Mouse (Mus musculus): ENCODE data around the gene Ccdc126. TPM values are rescaled to one million over a fixed set of nuclear protein-coding genes. Genes with fewer than 3 reads are reported as not detected.
A peak's percentile ranks its signal among the peaks of the same experiment; 100 is the strongest.
"Not testable (repeated sequence)": the region's sequence is repeated elsewhere in the genome, so short reads cannot be mapped to it uniquely, and the experiment has no call there.

Gene Ccdc126
- polyA plus RNA-seq, 1 experiment from 2014 or later, result 5.0 TPM

- DNase-seq (ENCODE audit: low spot score), result no peak
- no peaks in the 10 kb centered on the region for H3K27me3 ChIP-seq (replicated peaks; ENCODE audit: control insufficient read depth, insufficient read depth, low read length)
- no peak for ATAC-seq (replicated peaks; ENCODE audit: low FRiP score)
- no peak overlapping the region for H3K27ac ChIP-seq (ENCODE audit: low read depth, low read length)
- H3K4me2 ChIP-seq, result no peak overlapping the region
- no peaks in the 10 kb centered on the region for H3K4me1 ChIP-seq (replicated peaks; ENCODE audit: control insufficient read depth, insufficient read depth, low read length)
- H3K4me3 ChIP-seq (ENCODE audit: low read depth, low read length), result no peak overlapping the region
- no peaks in the 10 kb centered on the region for H3K36me3 ChIP-seq (ENCODE audit: control insufficient read depth, insufficient read depth, low read length)
- no peak overlapping the region for H3K9ac ChIP-seq (ENCODE audit: low read depth, low read length)
- no peaks in the 10 kb centered on the region for H3K9me3 ChIP-seq (ENCODE audit: control insufficient read depth, low read length)
Observed at GRCm38 (mm10) chr6:49298286-49298685, 20.8 kb upstream of the Ccdc126 start.

DNA sequence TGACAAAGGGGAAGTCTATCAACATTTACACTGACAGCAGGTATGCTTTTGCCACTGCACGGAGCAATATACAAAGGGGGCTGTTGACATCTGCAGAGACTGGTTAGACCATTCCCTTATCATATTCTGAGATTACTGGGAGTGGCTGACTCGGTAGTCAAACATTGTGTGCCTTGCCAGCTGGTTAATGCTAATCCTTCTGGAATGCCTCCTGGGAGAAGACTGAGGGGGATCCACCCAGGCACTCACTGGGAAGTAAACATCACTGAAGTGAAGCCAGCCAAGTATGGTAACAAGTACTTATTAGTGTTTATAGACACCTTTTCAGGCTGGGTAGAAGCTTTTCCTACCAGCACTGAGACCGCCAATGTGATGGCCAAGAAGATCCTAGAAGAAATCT lies 4.3 kb upstream of the Ccdc126 start:
- not testable (repeated sequence) for H3K36me3 ChIP-seq (ENCODE audit: control insufficient read depth, insufficient read depth, low read length); H3K9ac ChIP-seq (ENCODE audit: low read depth, low read length); DNase-seq (ENCODE audit: low spot score); H3K4me2 ChIP-seq; H3K27me3 ChIP-seq (replicated peaks; ENCODE audit: control insufficient read depth, insufficient read depth, low read length); H3K9me3 ChIP-seq (ENCODE audit: control insufficient read depth, low read length); H3K4me1 ChIP-seq (replicated peaks; ENCODE audit: control insufficient read depth, insufficient read depth, low read length); ATAC-seq (replicated peaks; ENCODE audit: low FRiP score); H3K27ac ChIP-seq (ENCODE audit: low read depth, low read length); H3K4me3 ChIP-seq (ENCODE audit: low read depth, low read length)
- WGBS, result 44% methylated on average over 3 of the region's 3 CpGs

DNA sequence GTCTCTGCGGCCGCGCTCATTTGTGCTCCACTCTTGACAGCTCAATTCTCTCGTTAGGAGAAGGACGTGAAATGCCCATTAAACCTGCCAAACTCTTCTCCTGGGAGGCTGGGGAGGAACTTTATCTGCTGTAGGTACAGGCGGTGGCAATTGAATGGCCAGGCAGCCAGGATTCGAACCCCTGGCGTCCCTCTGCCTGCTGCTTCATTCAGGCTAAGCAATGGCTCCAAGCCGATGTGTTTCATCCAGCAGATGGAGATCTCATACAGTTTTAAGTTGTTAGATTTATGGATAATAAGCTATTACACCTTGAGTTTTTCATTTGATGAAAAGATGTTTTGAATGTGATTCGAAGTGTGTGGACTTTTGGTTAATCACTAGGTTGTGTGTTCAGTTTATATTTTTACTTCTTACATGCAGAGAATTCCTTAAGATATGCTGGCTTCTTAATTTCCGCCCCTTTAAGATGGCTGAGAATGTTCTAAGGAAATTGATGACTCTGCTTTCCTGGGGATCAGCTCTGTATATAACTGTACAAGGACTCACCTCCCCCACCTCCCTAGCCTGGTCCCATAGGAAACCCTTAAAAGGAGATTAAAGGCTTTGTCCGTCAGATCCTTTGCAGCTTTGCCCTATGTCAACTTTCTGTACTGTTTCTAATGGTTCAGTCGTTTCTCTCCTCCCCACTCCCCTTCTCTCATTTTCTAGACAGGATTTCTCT lies 681 bp downstream of the Ccdc126 start:
- Histone ChIP-seq H3K27ac (ENCODE audit: low read depth, low read length) (peak overlapping the region; percentile 70), H3K9ac (ENCODE audit: low read depth, low read length) (peak overlapping the region; percentile 85), H3K36me3 (ENCODE audit: control insufficient read depth, insufficient read depth, low read length) (no peaks in the 10 kb centered on the region), H3K27me3 (replicated peaks; ENCODE audit: control insufficient read depth, insufficient read depth, low read length) (no peaks in the 10 kb centered on the region), H3K4me3 (ENCODE audit: low read depth, low read length) (peak overlapping the region; percentile 74), H3K4me1 (replicated peaks; ENCODE audit: control insufficient read depth, insufficient read depth, low read length) (peaks cover 5% of the 10 kb centered on the region; the same call in 1 of the 2 replicates), H3K9me3 (ENCODE audit: control insufficient read depth, low read length) (no peaks in the 10 kb centered on the region), H3K4me2 (peak overlapping the region; percentile 74)
- DNase-seq (ENCODE audit: low spot score) (no peak), ATAC-seq (replicated peaks; ENCODE audit: low FRiP score) (no peak; the same call in 1 of the 2 replicates)
- 15% methylated on average over 13 of the region's 13 CpGs for WGBS

DNA sequence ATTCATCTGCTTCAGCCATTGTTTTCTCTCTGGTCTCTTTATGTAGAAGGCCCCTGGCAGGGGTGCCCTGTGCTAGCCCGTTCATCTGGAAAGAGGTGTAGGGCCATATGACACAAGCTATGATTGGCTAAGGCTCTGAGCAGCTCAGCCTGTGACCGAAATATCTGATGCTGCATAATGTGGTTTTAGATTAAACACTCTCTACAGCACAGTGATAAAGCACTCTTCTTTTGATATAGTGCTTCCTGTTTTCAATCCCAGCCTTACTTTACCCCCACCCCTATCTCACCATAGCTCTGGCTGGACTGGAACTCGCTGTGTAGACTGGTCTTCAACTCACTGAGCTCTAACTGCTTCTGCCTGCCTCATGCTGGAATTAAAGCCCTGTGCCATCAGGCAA lies 2.3 kb downstream of the Ccdc126 start:
- WGBS, result 47% methylated on average over 3 of the region's 3 CpGs
- ATAC-seq (replicated peaks; ENCODE audit: low FRiP score), result no peak
- peaks cover 5% of the 10 kb centered on the region; the same call in 1 of the 2 replicates for H3K4me1 ChIP-seq (replicated peaks; ENCODE audit: control insufficient read depth, insufficient read depth, low read length)

GRCm38 (mm10) chr6:49322056-49322455 lies 3.0 kb downstream of the Ccdc126 start:
- ATAC-seq (replicated peaks; ENCODE audit: low FRiP score), result no peak
- Histone ChIP-seq H3K4me3 (ENCODE audit: low read depth, low read length) (no peak overlapping the region), H3K27ac (ENCODE audit: low read depth, low read length) (no peak overlapping the region), H3K9me3 (ENCODE audit: control insufficient read depth, low read length) (no peaks in the 10 kb centered on the region), H3K4me1 (replicated peaks; ENCODE audit: control insufficient read depth, insufficient read depth, low read length) (peaks cover 5% of the 10 kb centered on the region; the same call in 1 of the 2 replicates), H3K4me2 (no peak overlapping the region), H3K36me3 (ENCODE audit: control insufficient read depth, insufficient read depth, low read length) (no peaks in the 10 kb centered on the region), H3K9ac (ENCODE audit: low read depth, low read length) (no peak overlapping the region), H3K27me3 (replicated peaks; ENCODE audit: control insufficient read depth, insufficient read depth, low read length) (no peaks in the 10 kb centered on the region)
- DNase-seq (ENCODE audit: low spot score), result no peak

More for the DNA sequence above, 2.3 kb downstream of the Ccdc126 start:
- Histone ChIP-seq H3K9ac (ENCODE audit: low read depth, low read length) (no peak overlapping the region), H3K36me3 (ENCODE audit: control insufficient read depth, insufficient read depth, low read length) (no peaks in the 10 kb centered on the region), H3K9me3 (ENCODE audit: control insufficient read depth, low read length) (no peaks in the 10 kb centered on the region), H3K4me2 (no peak overlapping the region), H3K27ac (ENCODE audit: low read depth, low read length) (no peak overlapping the region), H3K4me3 (ENCODE audit: low read depth, low read length) (no peak overlapping the region), H3K27me3 (replicated peaks; ENCODE audit: control insufficient read depth, insufficient read depth, low read length) (no peaks in the 10 kb centered on the region)
- DNase-seq (ENCODE audit: low spot score), result no peak

GRCm38 (mm10) chr6:49322986-49323385 lies 3.9 kb downstream of the Ccdc126 start:
- Histone ChIP-seq H3K4me3 (ENCODE audit: low read depth, low read length) (no peak overlapping the region), H3K36me3 (ENCODE audit: control insufficient read depth, insufficient read depth, low read length) (no peaks in the 10 kb centered on the region), H3K9me3 (ENCODE audit: control insufficient read depth, low read length) (no peaks in the 10 kb centered on the region), H3K4me1 (replicated peaks; ENCODE audit: control insufficient read depth, insufficient read depth, low read length) (peaks cover 5% of the 10 kb centered on the region; the same call in 1 of the 2 replicates), H3K4me2 (no peak overlapping the region), H3K9ac (ENCODE audit: low read depth, low read length) (no peak overlapping the region), H3K27me3 (replicated peaks; ENCODE audit: control insufficient read depth, insufficient read depth, low read length) (no peaks in the 10 kb centered on the region), H3K27ac (ENCODE audit: low read depth, low read length) (no peak overlapping the region)
- DNase-seq (ENCODE audit: low spot score) (no peak), ATAC-seq (replicated peaks; ENCODE audit: low FRiP score) (no peak)
- 63% methylated on average over 2 of the region's 2 CpGs for WGBS

GRCm38 (mm10) chr6:49324528-49324927 lies 5.5 kb downstream of the Ccdc126 start:
- H3K27ac ChIP-seq (ENCODE audit: low read depth, low read length), result no peak overlapping the region
- no peaks in the 10 kb centered on the region for H3K27me3 ChIP-seq (replicated peaks; ENCODE audit: control insufficient read depth, insufficient read depth, low read length)
- WGBS, result 67% methylated on average over 2 of the region's 2 CpGs
- peaks cover 5% of the 10 kb centered on the region; the same call in 1 of the 2 replicates for H3K4me1 ChIP-seq (replicated peaks; ENCODE audit: control insufficient read depth, insufficient read depth, low read length)
- DNase-seq (ENCODE audit: low spot score), result no peak
- H3K4me2 ChIP-seq, result no peak overlapping the region
- no peaks in the 10 kb centered on the region for H3K36me3 ChIP-seq (ENCODE audit: control insufficient read depth, insufficient read depth, low read length)
- no peak overlapping the region for H3K4me3 ChIP-seq (ENCODE audit: low read depth, low read length)
- ATAC-seq (replicated peaks; ENCODE audit: low FRiP score), result no peak
- H3K9ac ChIP-seq (ENCODE audit: low read depth, low read length), result no peak overlapping the region
- H3K9me3 ChIP-seq (ENCODE audit: control insufficient read depth, low read length), result no peaks in the 10 kb centered on the region

DNA sequence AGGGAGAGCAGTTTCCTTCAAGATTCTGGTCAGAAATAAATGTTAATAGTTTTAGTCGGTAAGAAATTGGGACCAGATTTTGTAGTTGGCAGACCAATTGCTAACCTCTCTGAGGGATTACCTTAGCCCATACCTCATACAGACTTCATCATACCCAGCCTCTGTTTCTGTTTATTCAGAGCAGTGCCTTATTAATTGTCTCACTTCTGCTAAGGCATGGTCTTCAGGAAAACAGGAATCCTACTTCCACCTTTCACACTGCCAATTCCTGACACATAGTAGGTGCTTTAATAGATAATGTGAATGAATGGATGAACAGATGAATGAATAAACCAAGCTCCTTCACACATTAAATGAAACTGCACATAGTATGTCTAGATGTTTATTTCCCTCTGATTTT lies 6.2 kb downstream of the Ccdc126 start:
- Histone ChIP-seq H3K36me3 (ENCODE audit: control insufficient read depth, insufficient read depth, low read length) (no peaks in the 10 kb centered on the region), H3K4me2 (no peak overlapping the region), H3K27ac (ENCODE audit: low read depth, low read length) (no peak overlapping the region), H3K9me3 (ENCODE audit: control insufficient read depth, low read length) (no peaks in the 10 kb centered on the region), H3K9ac (ENCODE audit: low read depth, low read length) (no peak overlapping the region), H3K4me3 (ENCODE audit: low read depth, low read length) (no peak overlapping the region), H3K27me3 (replicated peaks; ENCODE audit: control insufficient read depth, insufficient read depth, low read length) (no peaks in the 10 kb centered on the region), H3K4me1 (replicated peaks; ENCODE audit: control insufficient read depth, insufficient read depth, low read length) (peaks cover 5% of the 10 kb centered on the region; the same call in 1 of the 2 replicates)
- no peak for ATAC-seq (replicated peaks; ENCODE audit: low FRiP score)
- 78% methylated on average over 1 of the region's 1 CpGs for WGBS
- no peak for DNase-seq (ENCODE audit: low spot score)

- 83% methylated on average over 3 of the region's 3 CpGs for WGBS
- ATAC-seq (replicated peaks; ENCODE audit: low FRiP score), result no peak
- DNase-seq (ENCODE audit: low spot score), result no peak
Observed at GRCm38 (mm10) chr6:49326846-49327245, 7.8 kb downstream of the Ccdc126 start.

More at GRCm38 (mm10) chr6:49326846-49327245, 7.8 kb downstream of the Ccdc126 start:
- Histone ChIP-seq H3K4me2 (no peak overlapping the region), H3K4me1 (replicated peaks; ENCODE audit: control insufficient read depth, insufficient read depth, low read length) (no peaks in the 10 kb centered on the region), H3K27ac (ENCODE audit: low read depth, low read length) (no peak overlapping the region), H3K9ac (ENCODE audit: low read depth, low read length) (no peak overlapping the region), H3K36me3 (ENCODE audit: control insufficient read depth, insufficient read depth, low read length) (no peaks in the 10 kb centered on the region), H3K4me3 (ENCODE audit: low read depth, low read length) (no peak overlapping the region), H3K27me3 (replicated peaks; ENCODE audit: control insufficient read depth, insufficient read depth, low read length) (no peaks in the 10 kb centered on the region), H3K9me3 (ENCODE audit: control insufficient read depth, low read length) (no peaks in the 10 kb centered on the region)
